Mouse (Mus musculus): ENCODE data around the gene Fsip1. TPM values are rescaled to one million over a fixed set of nuclear protein-coding genes. Genes with fewer than 3 reads are reported as not detected.

The Fsip1 gene
- polyA plus RNA-seq, 1 experiment from 2014 or later: 0.42 TPM

DNA sequence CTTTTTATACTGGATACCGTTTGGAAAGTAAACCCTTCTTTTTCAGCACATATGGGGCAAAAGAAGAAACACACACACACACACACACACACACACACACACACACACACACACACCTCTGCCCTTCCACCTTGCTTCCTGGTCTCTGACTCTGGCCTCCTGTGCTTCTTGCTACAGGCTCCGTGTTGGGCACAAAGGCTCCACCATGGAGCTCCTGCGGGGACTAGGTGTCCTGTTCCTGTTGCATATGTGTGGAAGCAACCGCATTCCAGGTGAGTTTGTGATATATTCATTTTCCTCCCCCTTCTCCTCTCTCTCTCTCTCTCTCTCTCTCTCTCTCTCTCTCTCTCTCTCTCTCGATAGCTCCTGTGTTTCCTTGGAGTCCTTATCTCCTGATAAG, 144.3 kb downstream of the Fsip1 start:
- Histone ChIP-seq H3K9me3 (ENCODE audit: control insufficient read depth, low read length) (no peaks in the 10 kb centered on the region), H3K27me3 (ENCODE audit: control insufficient read depth, insufficient read depth, low read length) (no peaks in the 10 kb centered on the region), H3K4me2 (ENCODE audit: low read length) (peak overlapping the region; percentile 92), H3K27ac (replicated peaks in 1 of 2; ENCODE audit: control insufficient read depth in 1 of 2, insufficient read depth in 1 of 2, low read depth in 2 of 2, low read length in 2 of 2) (no peak overlapping the region), H3K4me3 (ENCODE audit: control insufficient read depth in 1 of 2, insufficient read depth in 1 of 2, low read depth in 1 of 2, low read length in 2 of 2) (peak overlapping the region; percentile 52 to 87), H3K4me1 (ENCODE audit: control insufficient read depth in 2 of 2, insufficient read depth in 2 of 2, low read length in 2 of 2) (peaks cover 17 to 18% of the 10 kb centered on the region in 2 experiments), H3K36me3 (ENCODE audit: control insufficient read depth, insufficient read depth, low read length) (peaks cover 31% of the 10 kb centered on the region), H3K9ac (ENCODE audit: low read length) (peak overlapping the region; percentile 75)
- no peak for ATAC-seq (ENCODE audit: insufficient number of reproducible peaks, insufficient read depth, low FRiP score, low read depth)
- 9% methylated on average over 5 of the region's 5 CpGs for WGBS

DNA sequence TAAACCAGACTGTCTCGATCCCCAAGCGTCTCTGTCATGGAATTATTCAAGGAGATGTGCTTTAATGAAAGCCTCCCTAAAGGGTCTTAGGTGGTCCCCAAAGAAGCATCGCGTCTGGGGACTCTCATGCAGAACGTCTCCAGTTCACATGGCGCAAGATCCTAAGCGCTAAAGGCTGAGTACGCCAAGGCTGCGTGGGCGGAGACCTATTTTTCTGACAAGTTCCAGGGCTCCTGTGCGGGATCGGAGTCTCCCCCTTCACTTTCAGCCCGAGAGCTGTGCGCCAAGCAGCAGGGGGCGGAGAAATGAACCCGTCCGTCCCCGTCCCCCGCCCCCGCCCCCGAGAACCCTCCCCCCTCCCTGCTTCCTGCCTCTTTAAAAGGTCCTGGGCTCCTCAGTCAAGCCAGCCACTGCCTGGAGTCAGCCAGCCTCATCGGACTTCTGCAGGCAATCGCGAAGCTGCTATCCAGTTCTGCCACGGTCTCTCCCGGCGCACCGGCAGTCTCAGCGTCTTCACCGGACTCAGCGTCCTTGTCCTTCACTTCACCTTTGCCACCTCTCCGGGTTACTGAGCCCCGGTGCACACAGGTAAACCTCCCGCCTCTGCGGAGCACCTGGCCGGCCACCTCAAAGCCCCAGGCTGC, 145.2 kb downstream of the Fsip1 start, which contains the start of gene Thbs1:
Gene Thbs1, plus strand, starts transcription at position 389 of the 644 bp plus-strand sequence.
- peaks cover 22% of the 10 kb centered on the region for H3K36me3 ChIP-seq (ENCODE audit: control insufficient read depth, insufficient read depth, low read length)
- no peaks in the 10 kb centered on the region for H3K27me3 ChIP-seq (ENCODE audit: control insufficient read depth, insufficient read depth, low read length)
- peaks cover 17 to 18% of the 10 kb centered on the region in 2 experiments for H3K4me1 ChIP-seq (ENCODE audit: control insufficient read depth in 2 of 2, insufficient read depth in 2 of 2, low read length in 2 of 2)
- peak within 1 kb of the TSS; percentile 92 for H3K4me2 ChIP-seq (ENCODE audit: low read length)
- peak; percentile 80 for ATAC-seq (ENCODE audit: insufficient number of reproducible peaks, insufficient read depth, low FRiP score, low read depth)
- no peaks in the 10 kb centered on the region for H3K9me3 ChIP-seq (ENCODE audit: control insufficient read depth, low read length)
- H3K27ac ChIP-seq (replicated peaks in 1 of 2; ENCODE audit: control insufficient read depth in 1 of 2, insufficient read depth in 1 of 2, low read depth in 2 of 2, low read length in 2 of 2): peak within 1 kb of the TSS; percentile 69 to 93
- peak within 1 kb of the TSS; percentile 52 to 87 for H3K4me3 ChIP-seq (ENCODE audit: control insufficient read depth in 1 of 2, insufficient read depth in 1 of 2, low read depth in 1 of 2, low read length in 2 of 2)
- peak within 1 kb of the TSS; percentile 75 for H3K9ac ChIP-seq (ENCODE audit: low read length)
- 0% methylated on average over 34 of the region's 36 CpGs for WGBS

DNA sequence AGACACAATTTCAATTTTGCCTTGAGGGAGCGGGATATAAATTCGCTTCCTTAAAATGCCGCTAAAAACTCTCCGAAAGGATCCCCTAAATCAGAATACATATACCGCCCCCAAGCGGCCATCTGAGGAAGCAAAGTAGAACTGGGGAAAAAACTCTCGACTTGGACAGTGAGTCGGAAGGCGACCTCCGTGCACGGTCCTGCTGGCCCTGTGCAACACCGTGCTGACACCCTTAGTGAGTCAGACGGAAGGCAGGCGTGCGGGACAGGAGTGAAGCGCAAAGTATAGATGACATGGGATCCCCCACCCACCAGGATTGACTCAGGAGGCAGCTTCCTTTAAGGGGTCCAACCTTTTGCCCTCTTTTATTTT, 145.7 kb downstream of the Fsip1 start:
- Histone ChIP-seq H3K4me1 (ENCODE audit: control insufficient read depth in 2 of 2, insufficient read depth in 2 of 2, low read length in 2 of 2) (peaks cover 17 to 18% of the 10 kb centered on the region in 2 experiments), H3K27ac (replicated peaks in 1 of 2; ENCODE audit: control insufficient read depth in 1 of 2, insufficient read depth in 1 of 2, low read depth in 2 of 2, low read length in 2 of 2) (peak overlapping the region; percentile 69 to 93), H3K9ac (ENCODE audit: low read length) (peak overlapping the region; percentile 75), H3K27me3 (ENCODE audit: control insufficient read depth, insufficient read depth, low read length) (no peaks in the 10 kb centered on the region), H3K4me2 (ENCODE audit: low read length) (peak overlapping the region; percentile 92), H3K4me3 (ENCODE audit: control insufficient read depth in 1 of 2, insufficient read depth in 1 of 2, low read depth in 1 of 2, low read length in 2 of 2) (peak overlapping the region; percentile 52 to 87), H3K36me3 (ENCODE audit: control insufficient read depth, insufficient read depth, low read length) (peaks cover 17% of the 10 kb centered on the region), H3K9me3 (ENCODE audit: control insufficient read depth, low read length) (no peaks in the 10 kb centered on the region)
- under 1% methylated on average over 16 of the region's 16 CpGs for WGBS
- peak; percentile 73 for ATAC-seq (ENCODE audit: insufficient number of reproducible peaks, insufficient read depth, low FRiP score, low read depth)

DNA sequence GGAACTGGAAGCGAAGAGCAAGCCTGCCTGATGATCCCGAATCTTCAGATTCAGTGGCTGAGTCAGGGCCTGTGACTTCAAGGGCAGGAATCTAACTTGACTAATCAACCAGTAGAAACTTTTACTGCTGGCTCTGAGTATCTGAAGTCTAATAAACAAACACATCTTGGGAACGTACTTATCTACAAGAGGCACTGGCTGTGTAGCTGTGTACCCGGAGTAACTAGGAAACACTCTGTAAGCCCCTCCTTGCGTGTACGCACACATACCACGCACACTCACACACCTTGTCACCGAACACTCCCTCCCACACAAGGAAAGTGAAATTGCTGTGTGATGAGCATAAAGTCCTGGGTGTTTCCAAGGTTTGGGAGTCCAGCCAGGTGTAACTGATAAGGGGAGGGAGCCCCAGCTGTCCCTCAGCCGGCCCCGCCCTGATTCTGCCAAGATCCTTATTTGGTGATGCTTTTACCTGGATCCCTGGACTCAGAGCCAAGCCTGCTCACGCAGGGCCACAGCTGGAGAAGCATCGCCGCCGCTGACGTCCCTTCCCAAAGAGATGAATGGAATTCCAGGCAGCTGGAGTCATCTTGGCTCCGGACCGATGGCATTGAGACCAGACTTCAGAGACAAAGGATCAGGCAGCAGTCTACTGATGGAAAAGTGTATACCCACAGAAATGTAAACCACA, 146.4 kb downstream of the Fsip1 start:
- Histone ChIP-seq H3K4me3 (ENCODE audit: control insufficient read depth in 1 of 2, insufficient read depth in 1 of 2, low read depth in 1 of 2, low read length in 2 of 2) (peak overlapping the region; percentile 17 to 52; a peak in 3 of 4 replicates), H3K4me1 (ENCODE audit: control insufficient read depth in 2 of 2, insufficient read depth in 2 of 2, low read length in 2 of 2) (peaks cover 17 to 18% of the 10 kb centered on the region in 2 experiments), H3K36me3 (ENCODE audit: control insufficient read depth, insufficient read depth, low read length) (peaks cover 10% of the 10 kb centered on the region), H3K9ac (ENCODE audit: low read length) (peak overlapping the region; percentile 75; the same call in 1 of the 2 replicates), H3K4me2 (ENCODE audit: low read length) (peak overlapping the region; percentile 92), H3K27ac (replicated peaks in 1 of 2; ENCODE audit: control insufficient read depth in 1 of 2, insufficient read depth in 1 of 2, low read depth in 2 of 2, low read length in 2 of 2) (peak overlapping the region; percentile 39 to 51; a peak in 2 of 4 replicates), H3K9me3 (ENCODE audit: control insufficient read depth, low read length) (no peaks in the 10 kb centered on the region), H3K27me3 (ENCODE audit: control insufficient read depth, insufficient read depth, low read length) (no peaks in the 10 kb centered on the region)
- WGBS: 24% methylated on average over 17 of the region's 17 CpGs
- ATAC-seq (ENCODE audit: insufficient number of reproducible peaks, insufficient read depth, low FRiP score, low read depth): no peak

DNA sequence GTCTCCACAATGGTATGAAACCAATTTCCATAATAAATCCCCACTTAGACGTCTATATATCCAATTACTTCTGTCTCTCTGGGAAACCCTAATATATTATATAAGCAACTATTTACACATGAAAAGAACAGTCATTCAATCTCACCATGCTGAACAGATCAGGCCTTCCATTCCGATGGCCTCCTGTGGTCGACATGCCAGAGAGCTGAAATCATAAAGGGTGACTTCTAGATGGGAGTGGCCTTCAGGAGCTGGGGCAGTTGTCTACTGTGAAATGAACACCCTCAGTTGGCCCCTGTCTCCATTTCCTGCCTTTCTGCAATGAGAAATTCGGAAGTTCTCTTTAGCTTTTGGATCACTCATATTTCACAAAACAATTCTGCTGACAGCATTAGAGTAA, 154.6 kb downstream of the Fsip1 start:
- Histone ChIP-seq H3K27me3 (ENCODE audit: control insufficient read depth, insufficient read depth, low read length) (no peaks in the 10 kb centered on the region), H3K9me3 (ENCODE audit: control insufficient read depth, low read length) (no peaks in the 10 kb centered on the region), H3K9ac (ENCODE audit: low read length) (no peak overlapping the region), H3K4me2 (ENCODE audit: low read length) (no peak overlapping the region), H3K4me1 (ENCODE audit: control insufficient read depth in 2 of 2, insufficient read depth in 2 of 2, low read length in 2 of 2) (no peaks in the 10 kb centered on the region), H3K4me3 (ENCODE audit: control insufficient read depth in 1 of 2, insufficient read depth in 1 of 2, low read depth in 1 of 2, low read length in 2 of 2) (no peak overlapping the region), H3K27ac (replicated peaks in 1 of 2; ENCODE audit: control insufficient read depth in 1 of 2, insufficient read depth in 1 of 2, low read depth in 2 of 2, low read length in 2 of 2) (no peak overlapping the region), H3K36me3 (ENCODE audit: control insufficient read depth, insufficient read depth, low read length) (no peaks in the 10 kb centered on the region)
- 65% methylated on average over 4 of the region's 4 CpGs for WGBS
- no peak for ATAC-seq (ENCODE audit: insufficient number of reproducible peaks, insufficient read depth, low FRiP score, low read depth)

DNA sequence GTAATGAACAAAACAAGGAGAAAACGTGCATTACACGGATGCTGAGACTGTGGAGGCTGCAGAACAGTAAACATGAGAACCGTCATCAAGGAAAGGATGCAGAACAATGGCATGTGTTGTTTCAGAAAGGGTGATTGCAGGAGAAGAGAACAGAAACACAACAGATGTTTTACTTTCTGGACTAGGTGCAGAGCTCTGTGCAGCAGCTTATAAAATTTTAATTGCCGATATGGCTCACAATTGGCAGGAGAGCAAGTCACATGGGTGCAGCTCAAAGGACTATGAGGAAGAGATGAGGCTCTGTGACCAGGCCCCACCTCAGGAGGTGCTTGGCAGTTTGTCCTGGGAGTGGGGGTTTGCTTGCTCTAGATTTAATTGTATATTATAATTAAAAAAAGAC, 157.7 kb downstream of the Fsip1 start:
- H3K4me2 ChIP-seq (ENCODE audit: low read length): no peak overlapping the region
- no peak overlapping the region for H3K9ac ChIP-seq (ENCODE audit: low read length)
- H3K4me3 ChIP-seq (ENCODE audit: control insufficient read depth in 1 of 2, insufficient read depth in 1 of 2, low read depth in 1 of 2, low read length in 2 of 2): no peak overlapping the region
- no peaks in the 10 kb centered on the region for H3K27me3 ChIP-seq (ENCODE audit: control insufficient read depth, insufficient read depth, low read length)
- 68% methylated on average over 4 of the region's 4 CpGs for WGBS
- no peaks in the 10 kb centered on the region for H3K36me3 ChIP-seq (ENCODE audit: control insufficient read depth, insufficient read depth, low read length)
- ATAC-seq (ENCODE audit: insufficient number of reproducible peaks, insufficient read depth, low FRiP score, low read depth): no peak
- no peak overlapping the region for H3K27ac ChIP-seq (replicated peaks in 1 of 2; ENCODE audit: control insufficient read depth in 1 of 2, insufficient read depth in 1 of 2, low read depth in 2 of 2, low read length in 2 of 2)
- H3K4me1 ChIP-seq (ENCODE audit: control insufficient read depth in 2 of 2, insufficient read depth in 2 of 2, low read length in 2 of 2): no peaks in the 10 kb centered on the region
- no peaks in the 10 kb centered on the region for H3K9me3 ChIP-seq (ENCODE audit: control insufficient read depth, low read length)

DNA sequence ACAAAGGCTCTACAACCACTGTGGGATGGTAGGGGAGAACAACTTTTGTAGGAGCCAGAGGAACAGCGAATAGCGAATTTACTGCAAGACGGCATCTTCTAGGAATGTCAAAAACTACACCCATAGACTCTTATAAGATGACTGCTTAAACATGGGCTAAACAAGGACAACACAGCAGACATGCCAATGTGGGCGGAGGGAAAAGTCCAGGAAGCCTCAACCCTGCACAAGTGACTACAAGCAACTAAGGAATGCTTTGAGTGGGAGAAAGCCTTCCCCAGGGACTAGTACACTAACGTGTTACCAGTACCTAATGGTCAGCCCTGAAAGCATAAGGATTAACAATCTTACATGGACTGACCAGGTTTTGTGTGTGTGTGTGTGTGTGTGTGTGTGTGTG, 165.5 kb downstream of the Fsip1 start:
- Histone ChIP-seq H3K9ac (ENCODE audit: low read length) (no peak overlapping the region), H3K27ac (replicated peaks in 1 of 2; ENCODE audit: control insufficient read depth in 1 of 2, insufficient read depth in 1 of 2, low read depth in 2 of 2, low read length in 2 of 2) (no peak overlapping the region), H3K4me3 (ENCODE audit: control insufficient read depth in 1 of 2, insufficient read depth in 1 of 2, low read depth in 1 of 2, low read length in 2 of 2) (no peak overlapping the region), H3K4me1 (ENCODE audit: control insufficient read depth in 2 of 2, insufficient read depth in 2 of 2, low read length in 2 of 2) (no peaks in the 10 kb centered on the region), H3K36me3 (ENCODE audit: control insufficient read depth, insufficient read depth, low read length) (no peaks in the 10 kb centered on the region), H3K9me3 (ENCODE audit: control insufficient read depth, low read length) (no peaks in the 10 kb centered on the region), H3K4me2 (ENCODE audit: low read length) (no peak overlapping the region), H3K27me3 (ENCODE audit: control insufficient read depth, insufficient read depth, low read length) (no peaks in the 10 kb centered on the region)
- no peak for ATAC-seq (ENCODE audit: insufficient number of reproducible peaks, insufficient read depth, low FRiP score, low read depth)
- WGBS: 76% methylated on average over 5 of the region's 5 CpGs

Measured in heart, embryonic 14.5 days (tissue).